Mouse (Mus musculus): ENCODE measurements around the gene Prkra. TPM values are rescaled to one million over a fixed set of nuclear protein-coding genes. Genes with fewer than 3 reads are reported as not detected.

Prkra gene
- polyA plus RNA-seq, 1 experiment from 2014 or later, result 49.9 TPM

- Histone ChIP-seq H3K36me3 (peaks cover under 1% of the 10 kb centered on the region; the same call in 1 of the 2 replicates), H3K27ac (peak overlapping the region; percentile 88), H3K27me3 (ENCODE audit: insufficient read depth, poor library complexity, severe bottlenecking) (no peaks in the 10 kb centered on the region), H3K4me3 (peak overlapping the region; percentile 63), H3K9me3 (no peaks in the 10 kb centered on the region), H3K4me1 (peaks cover 27% of the 10 kb centered on the region)
- DNase-seq (ENCODE audit: low spot score), result no peak
- WGBS, result 30% methylated on average over 7 of the region's 7 CpGs
These were observed 25.8 kb upstream of the Prkra start for GRCm38 (mm10) chr2:76673472-76674081.

- H3K4me1 ChIP-seq, result peaks cover 27% of the 10 kb centered on the region
- under 1% methylated on average over 17 of the region's 17 CpGs for WGBS
- DNase-seq (ENCODE audit: low spot score), result peak; percentile 96
- H3K27me3 ChIP-seq (ENCODE audit: insufficient read depth, poor library complexity, severe bottlenecking), result no peaks in the 10 kb centered on the region
- no peaks in the 10 kb centered on the region for H3K9me3 ChIP-seq
- H3K27ac ChIP-seq, result peak within 1 kb of the TSS; percentile 88
- no peaks in the 10 kb centered on the region for H3K36me3 ChIP-seq
- peak within 1 kb of the TSS; percentile 63 for H3K4me3 ChIP-seq
These were observed 25.2 kb upstream of the Prkra start, which contains the start of gene Fkbp7 for GRCm38 (mm10) chr2:76672966-76673392. Gene Fkbp7 (minus strand): TSS chr2:76673116.

- peak overlapping the region; percentile 63 for H3K4me3 ChIP-seq
- no peak for DNase-seq (ENCODE audit: low spot score)
- H3K36me3 ChIP-seq, result no peaks in the 10 kb centered on the region
- H3K4me1 ChIP-seq, result peaks cover 27% of the 10 kb centered on the region
- WGBS, result 36% methylated on average over 9 of the region's 9 CpGs
- no peaks in the 10 kb centered on the region for H3K27me3 ChIP-seq (ENCODE audit: insufficient read depth, poor library complexity, severe bottlenecking)
- H3K9me3 ChIP-seq, result no peaks in the 10 kb centered on the region
- H3K27ac ChIP-seq, result peak overlapping the region; percentile 88
These were observed 24.4 kb upstream of the Prkra start for GRCm38 (mm10) chr2:76672134-76672745.

- Histone ChIP-seq H3K4me3 (peak overlapping the region; percentile 63), H3K9me3 (no peaks in the 10 kb centered on the region), H3K36me3 (no peaks in the 10 kb centered on the region), H3K27me3 (ENCODE audit: insufficient read depth, poor library complexity, severe bottlenecking) (no peaks in the 10 kb centered on the region), H3K4me1 (peaks cover 23% of the 10 kb centered on the region), H3K27ac (no peak overlapping the region)
- no peak for DNase-seq (ENCODE audit: low spot score)
- 89% methylated on average over 6 of the region's 6 CpGs for WGBS
These were observed 23.8 kb upstream of the Prkra start for GRCm38 (mm10) chr2:76671641-76672040.

DNA sequence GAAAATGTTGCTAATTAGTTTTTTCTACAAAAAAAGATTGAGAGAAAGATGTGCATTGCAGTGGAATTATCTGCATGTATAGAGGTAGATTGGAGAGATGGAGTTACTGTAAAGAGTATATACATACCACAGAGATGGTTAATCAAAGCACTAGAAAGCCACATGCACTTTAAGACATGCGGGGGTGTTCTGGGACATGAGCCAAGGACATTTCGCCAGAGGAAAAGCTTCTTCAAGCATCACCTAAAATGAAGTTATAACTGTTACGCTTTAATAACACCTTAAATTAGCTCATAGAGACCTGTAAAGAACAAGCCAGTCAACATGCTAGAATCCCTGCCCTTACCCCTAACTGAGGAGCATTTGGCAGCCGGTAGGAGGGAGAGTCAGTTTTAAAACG is 19.4 kb upstream of the Prkra start:
- Histone ChIP-seq H3K27ac (no peak overlapping the region), H3K27me3 (ENCODE audit: insufficient read depth, poor library complexity, severe bottlenecking) (no peaks in the 10 kb centered on the region), H3K9me3 (no peaks in the 10 kb centered on the region), H3K36me3 (peaks cover 30% of the 10 kb centered on the region), H3K4me3 (no peak overlapping the region), H3K4me1 (no peaks in the 10 kb centered on the region)
- 71% methylated on average over 5 of the region's 5 CpGs for WGBS
- DNase-seq (ENCODE audit: low spot score), result no peak

DNA sequence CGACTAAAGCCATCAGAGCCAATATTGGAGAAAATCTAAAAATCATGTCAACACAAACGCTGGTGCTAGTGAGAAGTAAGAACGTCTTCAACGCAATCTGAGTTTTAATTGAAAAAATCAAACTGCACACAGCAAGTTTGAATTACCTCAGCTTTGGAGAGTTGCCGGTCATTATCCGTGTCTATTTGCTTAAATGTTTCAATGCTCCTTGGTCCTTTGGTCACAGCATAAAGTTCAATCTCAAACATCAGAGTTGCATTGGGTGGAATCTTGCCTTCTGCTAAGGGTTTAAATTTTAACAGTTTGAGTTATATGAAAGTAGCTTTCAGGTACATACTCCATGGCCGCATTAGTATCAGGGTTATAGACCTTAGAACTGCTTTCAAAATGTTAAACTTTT is 17.7 kb upstream of the Prkra start:
- WGBS, result 92% methylated on average over 7 of the region's 7 CpGs
- Histone ChIP-seq H3K4me3 (no peak overlapping the region), H3K27me3 (ENCODE audit: insufficient read depth, poor library complexity, severe bottlenecking) (no peaks in the 10 kb centered on the region), H3K36me3 (peaks cover 37% of the 10 kb centered on the region), H3K27ac (no peak overlapping the region), H3K9me3 (no peaks in the 10 kb centered on the region), H3K4me1 (no peaks in the 10 kb centered on the region)
- no peak for DNase-seq (ENCODE audit: low spot score)

- Histone ChIP-seq H3K4me3 (no peak overlapping the region), H3K36me3 (peaks cover 28% of the 10 kb centered on the region), H3K9me3 (no peaks in the 10 kb centered on the region), H3K4me1 (no peaks in the 10 kb centered on the region), H3K27ac (no peak overlapping the region), H3K27me3 (ENCODE audit: insufficient read depth, poor library complexity, severe bottlenecking) (no peaks in the 10 kb centered on the region)
- DNase-seq (ENCODE audit: low spot score), result no peak
- 56% methylated on average over 8 of the region's 8 CpGs for WGBS
These were observed 11.6 kb upstream of the Prkra start for GRCm38 (mm10) chr2:76659419-76659818.

- H3K36me3 ChIP-seq, result peaks cover 20% of the 10 kb centered on the region
- 80% methylated on average over 13 of the region's 13 CpGs for WGBS
- no peak for DNase-seq (ENCODE audit: low spot score)
These were observed 10.7 kb upstream of the Prkra start for GRCm38 (mm10) chr2:76658551-76658950.

DNA sequence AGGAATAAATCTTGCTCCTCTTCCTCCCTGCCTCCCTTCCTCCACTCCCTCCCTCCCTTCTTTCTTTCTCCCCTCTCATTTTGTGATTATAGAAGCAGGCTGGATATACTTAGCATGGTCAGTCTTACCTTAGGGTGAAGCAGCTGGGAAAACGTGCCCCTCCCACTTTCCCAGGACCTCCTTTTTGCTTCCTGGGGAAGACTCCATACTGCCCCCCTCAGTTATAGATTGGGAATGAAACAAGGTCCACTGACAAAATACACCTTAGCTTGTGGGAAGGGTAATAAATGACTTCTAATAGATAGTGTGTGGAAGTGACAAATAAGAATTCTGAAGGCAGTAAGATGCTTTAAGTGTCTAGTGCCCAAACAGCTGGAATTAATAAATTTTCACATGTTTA is 8.2 kb upstream of the Prkra start:
- Histone ChIP-seq H3K9me3 (no peaks in the 10 kb centered on the region), H3K27ac (no peak overlapping the region), H3K36me3 (no peaks in the 10 kb centered on the region), H3K27me3 (ENCODE audit: insufficient read depth, poor library complexity, severe bottlenecking) (no peaks in the 10 kb centered on the region), H3K4me1 (no peaks in the 10 kb centered on the region), H3K4me3 (no peak overlapping the region)
- DNase-seq (ENCODE audit: low spot score), result no peak
- WGBS, result 6% methylated on average over 1 of the region's 1 CpGs

More at GRCm38 (mm10) chr2:76658551-76658950, 10.7 kb upstream of the Prkra start:
- Histone ChIP-seq H3K9me3 (no peaks in the 10 kb centered on the region), H3K4me3 (no peak overlapping the region), H3K27ac (no peak overlapping the region), H3K4me1 (no peaks in the 10 kb centered on the region), H3K27me3 (ENCODE audit: insufficient read depth, poor library complexity, severe bottlenecking) (no peaks in the 10 kb centered on the region)

- Histone ChIP-seq H3K27me3 (ENCODE audit: insufficient read depth, poor library complexity, severe bottlenecking) (no peaks in the 10 kb centered on the region), H3K36me3 (no peaks in the 10 kb centered on the region), H3K27ac (no peak overlapping the region), H3K9me3 (no peaks in the 10 kb centered on the region), H3K4me1 (no peaks in the 10 kb centered on the region), H3K4me3 (no peak overlapping the region)
- no peak for DNase-seq (ENCODE audit: low spot score)
- 68% methylated on average over 3 of the region's 3 CpGs for WGBS
These were observed 7.6 kb upstream of the Prkra start for GRCm38 (mm10) chr2:76655444-76655843.

DNA sequence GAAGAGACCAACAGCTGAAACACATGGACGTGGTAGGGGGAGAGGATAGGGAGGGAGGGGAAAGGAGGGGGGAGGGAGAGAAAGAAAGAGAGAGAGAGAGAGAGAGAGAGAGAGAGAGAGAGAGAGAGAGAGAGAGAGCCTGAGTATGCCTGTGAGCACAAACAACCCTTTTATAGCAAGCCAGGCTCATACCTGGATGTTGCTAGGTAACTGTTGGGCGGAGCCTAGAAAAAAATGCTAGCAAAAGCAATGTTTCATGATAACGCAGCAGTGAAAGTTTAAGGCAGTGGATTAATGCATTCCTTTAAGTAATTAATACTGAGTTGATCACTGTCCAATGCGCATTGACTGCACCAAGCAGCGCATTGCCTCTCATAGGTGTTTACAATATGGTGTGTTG is 6.8 kb upstream of the Prkra start:
- no peak overlapping the region for H3K27ac ChIP-seq
- no peak overlapping the region for H3K4me3 ChIP-seq
- H3K4me1 ChIP-seq, result no peaks in the 10 kb centered on the region
- no peaks in the 10 kb centered on the region for H3K9me3 ChIP-seq
- no peaks in the 10 kb centered on the region for H3K27me3 ChIP-seq (ENCODE audit: insufficient read depth, poor library complexity, severe bottlenecking)
- H3K36me3 ChIP-seq, result no peaks in the 10 kb centered on the region
- 80% methylated on average over 5 of the region's 5 CpGs for WGBS
- DNase-seq (ENCODE audit: low spot score), result no peak

DNA sequence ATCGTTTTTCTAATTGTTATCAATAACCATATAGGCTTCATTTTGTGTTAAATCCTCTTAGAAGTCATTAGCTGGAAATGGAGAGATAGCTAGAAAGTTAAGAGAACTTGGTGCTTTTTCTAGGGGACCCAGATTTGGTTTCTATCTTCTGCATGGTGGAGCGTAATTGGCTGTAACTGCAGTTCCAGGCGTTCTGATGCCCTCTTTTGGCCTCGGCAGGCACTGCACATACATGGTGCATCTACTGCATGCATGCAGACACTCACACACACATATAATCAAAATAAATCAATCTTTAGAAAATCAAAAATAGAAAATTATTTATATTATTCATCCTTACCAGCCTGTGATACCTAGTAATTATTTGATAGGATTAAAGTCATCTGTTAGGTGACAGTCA is 5.3 kb upstream of the Prkra start:
- no peaks in the 10 kb centered on the region for H3K27me3 ChIP-seq (ENCODE audit: insufficient read depth, poor library complexity, severe bottlenecking)
- H3K27ac ChIP-seq, result no peak overlapping the region
- H3K4me3 ChIP-seq, result no peak overlapping the region
- no peaks in the 10 kb centered on the region; the same call in 1 of the 2 replicates for H3K4me1 ChIP-seq
- no peaks in the 10 kb centered on the region for H3K36me3 ChIP-seq
- 92% methylated on average over 4 of the region's 4 CpGs for whole genome bisulfite sequencing
- H3K9me3 ChIP-seq, result no peaks in the 10 kb centered on the region
- no peak for DNase-seq (ENCODE audit: low spot score)

GRCm38 (mm10) chr2:76648666-76649141 is 889 bp upstream of the Prkra start:
- DNase-seq (ENCODE audit: low spot score), result peak; percentile 76
- WGBS, result 31% methylated on average over 13 of the region's 13 CpGs

More at GRCm38 (mm10) chr2:76648666-76649141, 889 bp upstream of the Prkra start:
- no peaks in the 10 kb centered on the region for H3K27me3 ChIP-seq (ENCODE audit: insufficient read depth, poor library complexity, severe bottlenecking)
- peak overlapping the region; percentile 92 for H3K27ac ChIP-seq
- peaks cover 18% of the 10 kb centered on the region for H3K4me1 ChIP-seq
- no peaks in the 10 kb centered on the region for H3K9me3 ChIP-seq
- peaks cover 7% of the 10 kb centered on the region; the same call in 1 of the 2 replicates for H3K36me3 ChIP-seq
- peak overlapping the region; percentile 86 for H3K4me3 ChIP-seq

All from heart, embryonic 10.5 days (tissue).